Mouse (Mus musculus) liver, postnatal 0 days (tissue): ENCODE measurements at regions not wholly inside any gene's neighbourhood (a gene's known extent, or its start where the extent isn't known, plus 50 kb on each side); places are given as distances from the start of the nearest gene placed in this dataset.

Experiments
- ATAC-seq: fragments of 200-750 bp; cut with Nextera tagmentation; 2 replicates; pipeline ENCODE4 v1.8.0; 2017; ENCODE audit warnings: mild to moderate bottlenecking, moderate library complexity
- DNase-seq: peaks from one replicate; pipeline ENCODE4 v3.0.0-alpha.2; 2016
- H3K27ac ChIP-seq: fragments of 300-500 bp; sonication (generic); 2 replicates; pipeline ENCODE4 v1.5.1; 2014; ENCODE audit warnings: antibody characterized with exemption, moderate library complexity, mild to moderate bottlenecking, low read depth
- H3K27me3 ChIP-seq: fragments of 300-500 bp; sonication (generic); 2 replicates; pipeline ENCODE4 v1.6.1; 2014; ENCODE audit warnings: low read length, control low read depth, mixed read lengths; ENCODE audit not compliant: insufficient read depth
- H3K36me3 ChIP-seq: fragments of 300-500 bp; sonication (generic); replicated peaks from 2 replicates; pipeline ENCODE4 v1.6.1; 2014; ENCODE audit warnings: mild to moderate bottlenecking, control low read depth, low read length, moderate library complexity, mixed read lengths; ENCODE audit not compliant: insufficient read depth
- H3K4me1 ChIP-seq: fragments of 300-500 bp; sonication (generic); 2 replicates; pipeline ENCODE4 v1.6.1; 2014; ENCODE audit warnings: antibody characterized with exemption, mild to moderate bottlenecking, control low read depth; ENCODE audit not compliant: insufficient read depth
- H3K4me2 ChIP-seq: fragments of 300-500 bp; sonication (generic); 2 replicates; pipeline ENCODE4 v1.6.1; 2014; ENCODE audit warnings: low read depth, mild to moderate bottlenecking, low read length, moderate library complexity, mixed read lengths
- H3K4me3 ChIP-seq: fragments of 300-500 bp; sonication (generic); 2 replicates; pipeline ENCODE4 v1.5.1; 2014; ENCODE audit warnings: low read depth, low read length
- H3K9ac ChIP-seq: fragments of 300-500 bp; sonication (generic); replicated peaks from 2 replicates; pipeline ENCODE4 v1.6.1; 2014; ENCODE audit warnings: mild to moderate bottlenecking, moderate library complexity
- H3K9me3 ChIP-seq: fragments of 300-500 bp; sonication (generic); 2 replicates; pipeline ENCODE4 v1.6.1; 2016; ENCODE audit warnings: mild to moderate bottlenecking, control low read depth, low read length, mixed read lengths
- CTCF ChIP-seq: sonication (generic); IDR thresholded peaks from 2 replicates; pipeline ENCODE4 v1.5.1; 2016; ENCODE audit warnings: antibody characterized with exemption, low read depth
- EP300 ChIP-seq: IDR thresholded peaks from 2 replicates; pipeline ENCODE4 v1.6.1; 2016; ENCODE audit warnings: antibody characterized with exemption, low read depth, mild to moderate bottlenecking
- WGBS: fragments of 180-500 bp; shearing (Covaris S2); extraction: QIAGEN DNeasy Blood & Tissue Kit; methylation state at CpG from one replicate; pipeline ENCODE4 v1.1.7; 2014; ENCODE audit not compliant: insufficient replicate concordance; 5-methylcytosine and 5-hydroxymethylcytosine counted together

DNA sequence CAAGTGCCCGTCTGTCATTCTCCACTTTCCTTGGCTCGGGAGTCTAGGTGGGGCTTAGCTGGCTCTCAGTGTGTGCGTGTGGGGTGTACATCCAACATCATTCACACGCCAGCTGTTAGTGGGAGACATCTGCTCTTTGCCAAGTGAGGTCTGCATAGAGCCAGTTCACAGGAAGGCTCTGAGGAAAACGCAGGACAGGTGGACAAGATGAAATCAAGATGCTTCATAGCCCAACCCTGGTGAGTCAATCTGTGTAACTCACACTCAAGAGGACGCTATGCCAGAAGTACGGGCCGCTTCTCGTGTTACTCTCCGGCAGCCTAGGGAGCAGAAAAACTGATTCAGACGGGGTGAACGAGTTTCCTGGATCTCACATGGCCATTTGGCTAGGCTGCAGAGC lies 148.2 kb upstream of the Atp6ap2 start:
- H3K4me3 ChIP-seq = no peak overlapping the region
- 77% methylated on average over 12 of the region's 12 CpGs for WGBS
- H3K27me3 ChIP-seq = no peaks in the 10 kb centered on the region
- H3K9me3 ChIP-seq = no peaks in the 10 kb centered on the region
- H3K9ac ChIP-seq = no peak overlapping the region
- ATAC-seq = no peak
- H3K4me1 ChIP-seq = no peaks in the 10 kb centered on the region
- no peak for DNase-seq
- TF ChIP-seq EP300 = no peak
- no peak overlapping the region for H3K4me2 ChIP-seq
- no peak overlapping the region for H3K27ac ChIP-seq
- H3K36me3 ChIP-seq = no peaks in the 10 kb centered on the region

DNA sequence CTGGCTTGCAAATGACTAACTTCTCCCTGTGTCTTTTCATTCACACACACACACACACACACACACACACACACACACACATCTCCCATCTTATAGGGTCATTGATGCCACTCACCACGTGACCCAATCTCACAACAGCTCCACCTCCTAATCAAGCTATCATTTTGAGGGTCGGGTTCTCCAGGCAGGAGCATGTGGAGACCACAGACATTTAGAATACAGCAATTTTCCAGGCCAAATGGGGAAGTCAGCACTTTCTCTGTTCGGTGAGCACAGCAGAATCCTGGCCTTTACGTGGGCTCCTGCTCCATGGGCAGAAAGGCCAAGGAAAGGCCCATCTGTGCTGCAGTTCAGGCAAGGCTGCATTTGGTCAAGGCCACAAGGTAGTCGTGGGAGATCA lies 143.8 kb upstream of the Atp6ap2 start:
- Histone ChIP-seq H3K9me3 (no peaks in the 10 kb centered on the region), H3K36me3 (no peaks in the 10 kb centered on the region), H3K4me1 (no peaks in the 10 kb centered on the region), H3K4me3 (no peak overlapping the region), H3K27ac (no peak overlapping the region), H3K4me2 (no peak overlapping the region), H3K27me3 (no peaks in the 10 kb centered on the region), H3K9ac (no peak overlapping the region)
- ATAC-seq = no peak
- DNase-seq = no peak
- WGBS = 46% methylated on average over 5 of the region's 5 CpGs
- TF ChIP-seq CTCF (no peak), EP300 (no peak)

DNA sequence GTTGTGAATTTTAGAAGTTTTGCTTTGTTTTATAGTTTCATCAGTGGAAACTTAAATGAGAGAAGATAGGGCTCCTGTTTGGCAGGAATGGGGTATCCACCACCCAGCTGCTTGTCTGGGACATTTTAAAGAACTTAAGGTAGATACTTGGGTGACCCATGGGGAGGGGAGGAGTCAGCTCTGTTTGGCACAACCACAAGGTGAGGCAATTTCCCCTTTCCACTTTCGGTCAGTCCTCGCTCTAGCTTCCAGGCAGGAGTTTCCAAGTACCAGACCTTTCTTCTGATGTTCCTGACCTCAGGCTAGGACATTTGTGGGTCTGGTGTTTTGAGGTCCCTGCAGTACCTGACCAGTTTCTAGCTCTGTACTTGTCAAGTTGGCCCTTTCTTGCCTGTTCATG lies 142.5 kb upstream of the Atp6ap2 start:
- TF ChIP-seq CTCF = no peak
- TF ChIP-seq EP300 = no peak
- ATAC-seq (no peak), DNase-seq (no peak)

DNA sequence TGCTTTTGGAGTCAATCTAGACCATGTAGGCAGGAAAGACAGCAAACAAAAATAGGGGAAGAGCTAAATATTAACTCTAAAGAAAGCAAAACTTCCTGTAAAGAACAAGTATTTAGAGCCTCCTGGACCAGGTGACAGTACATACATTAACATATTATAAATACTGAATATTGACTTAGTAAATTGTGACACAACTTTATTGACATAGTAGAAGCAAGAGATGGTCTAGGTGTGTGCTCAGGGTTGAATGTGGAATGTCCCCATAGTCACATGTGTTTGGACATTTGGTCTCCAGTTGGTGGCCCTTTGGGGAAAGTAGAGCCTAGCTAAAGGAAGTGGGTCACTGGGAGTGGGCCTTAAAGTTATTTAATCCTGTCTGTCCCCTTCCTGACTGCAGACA lies 139.6 kb upstream of the Atp6ap2 start:
- no peak for TF ChIP-seq CTCF
- no peak for TF ChIP-seq EP300

More for the DNA sequence above, 142.5 kb upstream of the Atp6ap2 start:
- H3K4me1 ChIP-seq = no peaks in the 10 kb centered on the region
- no peaks in the 10 kb centered on the region for H3K9me3 ChIP-seq
- H3K9ac ChIP-seq = no peak overlapping the region
- no peaks in the 10 kb centered on the region for H3K27me3 ChIP-seq
- WGBS = 46% methylated on average over 2 of the region's 2 CpGs
- no peak overlapping the region for H3K4me3 ChIP-seq
- H3K27ac ChIP-seq = peak overlapping the region; percentile 62
- H3K36me3 ChIP-seq = no peaks in the 10 kb centered on the region
- no peak overlapping the region for H3K4me2 ChIP-seq

DNA sequence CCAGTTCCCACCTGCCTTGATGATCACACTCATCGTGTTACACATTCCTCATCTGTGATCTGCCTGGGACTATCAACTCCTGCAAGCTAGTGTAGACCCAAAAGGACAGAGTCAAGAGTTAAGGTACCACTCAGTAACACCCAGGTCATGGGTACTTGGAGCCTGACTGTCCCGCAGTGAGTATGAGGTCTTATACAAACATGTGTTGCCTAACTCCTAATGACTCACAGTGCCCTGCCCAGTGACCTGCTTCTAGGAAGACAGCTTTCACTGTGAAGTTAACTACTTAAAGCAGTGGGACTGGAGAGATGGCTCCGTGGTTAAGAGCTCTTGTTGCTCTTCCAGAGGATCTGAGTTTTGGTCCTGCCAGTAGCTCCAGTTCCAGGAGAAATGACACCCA lies 137.9 kb upstream of the Atp6ap2 start:
- ATAC-seq (peak; percentile 60), DNase-seq (no peak)
- Histone ChIP-seq H3K9ac (no peak overlapping the region), H3K9me3 (no peaks in the 10 kb centered on the region), H3K4me1 (no peaks in the 10 kb centered on the region), H3K4me2 (no peak overlapping the region), H3K4me3 (no peak overlapping the region), H3K36me3 (no peaks in the 10 kb centered on the region), H3K27ac (peak overlapping the region; percentile 81), H3K27me3 (no peaks in the 10 kb centered on the region)
- TF ChIP-seq CTCF (no peak), EP300 (no peak)
- 56% methylated on average over 3 of the region's 3 CpGs for WGBS

More for the DNA sequence above, 139.6 kb upstream of the Atp6ap2 start:
- H3K4me2 ChIP-seq = no peak overlapping the region
- H3K9me3 ChIP-seq = no peaks in the 10 kb centered on the region
- ATAC-seq = peak; percentile 45
- peak overlapping the region; percentile 81 for H3K27ac ChIP-seq
- H3K4me3 ChIP-seq = no peak overlapping the region
- H3K9ac ChIP-seq = no peak overlapping the region
- H3K27me3 ChIP-seq = no peaks in the 10 kb centered on the region
- no peaks in the 10 kb centered on the region for H3K4me1 ChIP-seq
- no peaks in the 10 kb centered on the region for H3K36me3 ChIP-seq
- DNase-seq = no peak

DNA sequence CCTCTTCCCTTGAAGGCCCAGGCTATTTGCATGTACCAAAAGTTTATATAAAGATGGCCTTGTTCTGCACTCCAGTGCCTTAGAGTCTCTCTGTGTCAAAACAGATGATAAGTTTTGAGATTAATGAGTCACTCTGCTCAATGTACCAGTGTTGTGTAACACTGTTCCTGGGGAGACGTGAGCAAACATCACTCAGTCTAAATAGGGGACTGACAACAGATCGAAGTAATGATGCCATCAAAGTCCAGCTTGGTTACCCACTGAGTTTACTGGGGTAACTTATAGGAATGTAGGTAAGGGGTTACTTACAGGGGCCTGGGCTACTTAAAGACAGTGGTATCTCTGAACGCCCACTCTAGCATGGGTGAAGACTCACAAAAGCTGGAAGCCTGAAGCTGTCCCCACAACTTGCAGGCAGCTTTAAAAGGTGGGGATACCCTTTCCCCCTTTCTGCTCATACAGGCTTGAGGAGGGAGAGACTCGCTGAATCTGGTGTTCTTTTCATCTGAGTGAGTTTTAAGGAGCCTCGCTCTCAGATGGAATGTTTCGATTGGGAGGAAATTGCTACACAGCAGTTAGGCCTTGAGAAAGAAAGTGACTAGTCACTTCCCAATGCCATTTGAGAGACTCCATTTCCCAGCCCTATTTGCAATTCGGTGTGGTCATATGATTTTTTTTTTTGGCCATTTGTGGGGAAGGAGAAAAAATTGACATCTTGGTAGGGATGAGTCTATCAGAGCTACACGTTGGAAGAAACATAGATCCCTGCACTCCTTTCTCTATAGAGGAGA lies 134.4 kb upstream of the Atp6ap2 start:
- Histone ChIP-seq H3K27ac (peak overlapping the region; percentile 85), H3K9me3 (no peaks in the 10 kb centered on the region), H3K4me3 (no peak overlapping the region), H3K27me3 (no peaks in the 10 kb centered on the region), H3K4me1 (no peaks in the 10 kb centered on the region), H3K4me2 (no peak overlapping the region), H3K9ac (no peak overlapping the region), H3K36me3 (no peaks in the 10 kb centered on the region)
- ATAC-seq (peak; percentile 89), DNase-seq (no peak)
- WGBS = 63% methylated on average over 8 of the region's 8 CpGs
- TF ChIP-seq EP300 (peak; percentile 78), CTCF (no peak)
